Mouse (Mus musculus) kidney, adult 2 months (tissue): ENCODE results near the gene 1110051M20Rik. TPM values are rescaled to one million over a fixed set of nuclear protein-coding genes. Genes with fewer than 3 reads are reported as not detected.
A peak's percentile ranks its signal among the peaks of the same experiment; 100 is the strongest.

Experiments used
- DNase-seq: peaks from one replicate; pipeline ENCODE4 v3.0.0; 2021
- H3K27ac ChIP-seq: fragments of 200-500 bp; 2 replicates; pipeline ENCODE4 v1.5.1; 2012; ENCODE audit warnings: low read depth, low read length, control low read depth, inconsistent platforms; ENCODE audit not compliant: insufficient read depth
- H3K27me3 ChIP-seq: fragments of 200-500 bp; replicated peaks from 2 replicates; pipeline ENCODE4 v1.6.1; 2012; ENCODE audit warnings: mild to moderate bottlenecking, moderate library complexity, low read length, inconsistent platforms; ENCODE audit not compliant: control insufficient read depth, insufficient read depth
- H3K36me3 ChIP-seq: fragments of 200-500 bp; 2 replicates; pipeline ENCODE4 v1.6.1; 2012; ENCODE audit warnings: mild to moderate bottlenecking, moderate library complexity, low read length, inconsistent platforms; ENCODE audit not compliant: control insufficient read depth, insufficient read depth
- H3K4me1 ChIP-seq: fragments of 200-500 bp; 2 replicates; pipeline ENCODE4 v1.6.1; 2011; ENCODE audit warnings: low read length; ENCODE audit not compliant: control insufficient read depth, insufficient read depth
- H3K4me3 ChIP-seq: fragments of 200-500 bp; 2 replicates; pipeline ENCODE4 v1.5.1; 2011; ENCODE audit warnings: mild to moderate bottlenecking, low read depth, low read length, control low read depth; ENCODE audit not compliant: insufficient read depth
- CTCF ChIP-seq: fragments of 200-500 bp; conservative IDR thresholded peaks from 2 replicates; pipeline ENCODE4 v1.5.1; 2011; ENCODE audit warnings: low read depth, mild to moderate bottlenecking, control low read depth, low read length, moderate library complexity, mixed read lengths; ENCODE audit not compliant: insufficient read depth, insufficient read length
- POLR2A ChIP-seq: fragments of 200-500 bp; IDR thresholded peaks from one replicate; pipeline ENCODE4 v1.6.1; 2011; ENCODE audit warnings: low read depth, low read length, control low read depth
- WGBS: fragments of 180-500 bp; shearing (Covaris S2); methylation state at CpG from one replicate; pipeline ENCODE4 v1.1.7; 2018; 5-methylcytosine and 5-hydroxymethylcytosine counted together
- polyA plus RNA-seq: library from polyadenylated mRNA; depleted of rRNA; stranded (reverse); fragments of >200 nt; gene quantifications from 2 replicates; pipeline ENCODE4 v1.2.3, GENCODE M21; 2012

1110051M20Rik gene
- polyA plus RNA-seq, 1 experiment, result 36.7 TPM

- 3% methylated on average over 22 of the region's 22 CpGs for WGBS
- DNase-seq, result peak; percentile 63
- peak overlapping the region; percentile 45 for H3K27ac ChIP-seq
- TF ChIP-seq CTCF, result no peak
- TF ChIP-seq POLR2A, result no peak
- H3K27me3 ChIP-seq, result no peaks in the 10 kb centered on the region
- H3K36me3 ChIP-seq, result no peaks in the 10 kb centered on the region
- H3K4me3 ChIP-seq, result peak overlapping the region; percentile 87
- H3K4me1 ChIP-seq, result no peaks in the 10 kb centered on the region
Observed at GRCm38 (mm10) chr2:91257126-91257980, 187.2 kb downstream of the 1110051M20Rik start.

DNA sequence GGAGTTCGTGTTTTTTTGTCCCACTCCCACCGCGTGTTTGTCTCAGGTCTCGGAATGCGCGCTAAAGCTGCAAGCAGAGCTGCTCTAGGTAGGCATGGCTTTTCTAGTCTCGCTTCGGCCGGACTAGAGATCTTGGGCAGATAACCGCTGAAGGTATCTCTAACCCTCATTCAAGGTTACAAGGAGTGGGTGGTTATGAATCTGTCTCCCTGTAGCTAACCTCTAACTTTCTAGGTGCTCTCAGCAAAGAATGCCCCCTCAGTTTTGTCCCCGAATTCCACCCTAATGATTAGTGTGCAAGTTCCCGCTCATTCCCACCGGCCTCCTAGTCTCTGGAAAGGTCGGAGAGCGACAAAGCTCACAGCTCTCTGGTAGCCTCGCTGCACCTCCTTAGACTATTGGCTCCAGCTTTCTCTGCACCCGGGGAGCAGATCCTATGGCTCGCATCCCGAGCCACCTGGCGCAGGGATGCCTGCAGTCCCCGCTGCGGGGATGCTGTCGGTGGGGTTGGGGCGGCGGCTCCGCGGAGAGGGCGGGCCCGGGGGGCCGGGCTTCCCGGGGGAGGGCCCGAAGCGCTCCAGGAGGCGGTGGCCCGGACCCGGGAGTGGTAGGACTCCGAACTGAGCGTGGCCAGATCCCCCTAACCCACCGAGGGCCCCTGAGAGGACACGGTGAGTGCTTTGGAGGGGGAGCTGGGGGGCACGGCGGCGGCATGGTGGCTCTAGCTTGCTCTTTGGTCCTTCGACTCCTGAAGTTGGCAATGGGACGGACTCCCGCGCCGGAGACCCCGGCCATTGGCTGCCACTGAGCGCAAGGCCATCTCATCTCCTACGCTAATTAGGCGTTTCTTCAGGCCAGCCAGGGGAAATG is 188.0 kb downstream of the 1110051M20Rik start:
- Histone ChIP-seq H3K27ac (peak overlapping the region; percentile 45), H3K4me1 (no peaks in the 10 kb centered on the region)
- TF ChIP-seq CTCF (no peak), POLR2A (no peak)

GRCm38 (mm10) chr2:91255661-91256150 is 188.8 kb downstream of the 1110051M20Rik start, which contains the start of gene Pacsin3:
TSS of gene Pacsin3 (plus strand) at chr2:91255954.
- peak; percentile 31 for DNase-seq
- TF ChIP-seq POLR2A (no peak), CTCF (no peak)
- Histone ChIP-seq H3K36me3 (no peaks in the 10 kb centered on the region), H3K4me1 (no peaks in the 10 kb centered on the region), H3K4me3 (peak within 1 kb of the TSS; percentile 87), H3K27me3 (no peaks in the 10 kb centered on the region), H3K27ac (peak within 1 kb of the TSS; percentile 45)
- 6% methylated on average over 27 of the region's 27 CpGs for WGBS

More for the DNA sequence above, 188.0 kb downstream of the 1110051M20Rik start:
- DNase-seq, result peak; percentile 72
- Histone ChIP-seq H3K27me3 (no peaks in the 10 kb centered on the region), H3K4me3 (peak overlapping the region; percentile 87), H3K36me3 (no peaks in the 10 kb centered on the region)
- under 1% methylated on average over 52 of the region's 52 CpGs for WGBS

DNA sequence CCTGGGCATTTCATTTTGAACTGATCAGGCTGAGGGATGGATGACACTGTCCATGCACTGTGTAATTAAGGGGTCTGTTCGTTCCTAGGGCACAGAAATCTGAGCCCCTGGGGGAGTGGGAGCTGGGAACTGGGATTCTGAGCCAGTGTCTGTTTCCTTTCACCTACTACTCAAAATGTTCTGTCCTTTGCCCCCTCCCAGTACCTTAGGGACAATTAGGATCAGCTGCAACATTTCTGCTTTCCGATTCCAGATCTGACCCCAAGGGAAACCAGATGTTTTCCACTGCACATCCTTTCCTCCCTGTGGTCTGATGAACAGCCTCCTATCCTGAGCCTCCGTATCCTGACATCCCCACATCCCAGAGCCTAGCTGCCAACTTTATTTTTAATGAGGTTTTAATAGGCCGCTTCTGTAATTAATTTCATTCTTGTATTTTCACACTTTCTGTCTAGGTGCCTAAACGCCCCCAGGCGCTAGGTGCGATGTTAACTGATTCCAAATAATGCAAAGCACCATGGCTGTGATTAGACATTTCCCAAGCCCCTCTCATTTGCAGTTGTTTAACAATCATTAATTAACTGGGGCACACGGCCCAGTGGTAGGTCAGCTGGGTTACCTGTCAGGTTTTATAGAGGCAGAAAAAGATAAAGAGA is 189.7 kb downstream of the 1110051M20Rik start:
- Histone ChIP-seq H3K36me3 (no peaks in the 10 kb centered on the region), H3K4me1 (no peaks in the 10 kb centered on the region), H3K27ac (no peak overlapping the region), H3K27me3 (no peaks in the 10 kb centered on the region), H3K4me3 (no peak overlapping the region)
- WGBS, result 49% methylated on average over 8 of the region's 8 CpGs
- TF ChIP-seq CTCF (no peak), POLR2A (no peak)
- DNase-seq, result no peak

DNA sequence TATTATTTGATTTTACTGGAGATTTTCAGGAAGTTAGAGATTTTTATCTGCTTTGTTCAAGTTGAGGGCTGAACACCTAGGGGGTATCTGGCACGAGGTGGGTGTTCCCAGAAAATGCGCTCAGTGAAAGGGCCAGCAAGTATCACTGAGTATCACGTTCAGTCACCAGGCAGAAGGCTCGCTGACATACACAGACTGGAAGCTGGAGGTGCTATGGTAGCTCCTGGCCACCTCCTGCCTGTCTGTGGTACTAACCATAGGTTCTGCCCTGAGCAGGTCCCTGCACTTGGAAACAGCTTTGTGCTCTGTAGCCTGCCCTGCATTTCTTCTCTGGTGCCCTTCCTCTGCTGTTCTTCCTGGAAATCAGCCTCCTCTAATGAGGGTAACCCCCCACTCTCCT is 192.0 kb downstream of the 1110051M20Rik start:
- Histone ChIP-seq H3K27ac (no peak overlapping the region), H3K4me3 (no peak overlapping the region), H3K4me1 (no peaks in the 10 kb centered on the region), H3K36me3 (no peaks in the 10 kb centered on the region), H3K27me3 (no peaks in the 10 kb centered on the region)
- WGBS, result 62% methylated on average over 4 of the region's 4 CpGs
- TF ChIP-seq CTCF (no peak), POLR2A (no peak)
- no peak for DNase-seq

DNA sequence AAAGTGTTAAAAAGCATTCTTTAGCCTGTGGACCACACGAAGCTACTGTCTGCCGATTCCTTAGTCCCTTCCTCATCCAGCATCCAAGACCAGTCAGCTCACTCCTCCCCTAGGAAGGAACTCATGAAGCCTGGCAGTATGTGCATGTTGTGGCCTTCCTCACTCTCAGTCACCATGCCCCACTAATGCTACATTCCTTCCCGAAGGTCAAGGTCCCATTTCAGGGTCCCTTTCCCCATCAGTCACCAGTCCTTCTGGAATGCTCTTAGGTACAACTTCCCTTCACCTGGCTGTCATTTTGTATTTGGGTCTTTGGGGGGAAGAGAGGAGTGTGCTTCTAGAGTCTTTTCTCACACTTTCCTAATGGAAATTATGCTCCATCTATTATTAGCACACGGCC is 192.5 kb downstream of the 1110051M20Rik start:
- TF ChIP-seq CTCF, result no peak
- TF ChIP-seq POLR2A, result no peak
- H3K36me3 ChIP-seq, result no peaks in the 10 kb centered on the region

More for the DNA sequence above, 192.5 kb downstream of the 1110051M20Rik start:
- no peak overlapping the region for H3K4me3 ChIP-seq
- H3K27me3 ChIP-seq, result no peaks in the 10 kb centered on the region
- no peak for DNase-seq
- WGBS, result 69% methylated on average over 4 of the region's 4 CpGs
- H3K27ac ChIP-seq, result no peak overlapping the region
- no peaks in the 10 kb centered on the region for H3K4me1 ChIP-seq
